Mouse (Mus musculus) myocyte (in vitro differentiated cells): ENCODE results near the gene Gid8. TPM values are rescaled to one million over a fixed set of nuclear protein-coding genes. Genes with fewer than 3 reads are reported as not detected.

Experiments
- H3K27me3 ChIP-seq: one replicate; pipeline ENCODE4 v1.6.1; 2011; ENCODE audit not compliant: control insufficient read depth, insufficient read depth, insufficient read length
- H3K36me3 ChIP-seq: one replicate; pipeline ENCODE4 v1.6.1; 2011; ENCODE audit not compliant: control insufficient read depth, insufficient read depth
- H3K4me2 ChIP-seq: one replicate; pipeline ENCODE4 v1.6.1; 2011; ENCODE audit warnings: low read depth, control low read depth
- H3K4me3 ChIP-seq: one replicate; pipeline ENCODE4 v1.5.1; 2011; ENCODE audit warnings: mild to moderate bottlenecking, control low read depth, moderate library complexity
- H3K79me2 ChIP-seq: one replicate; pipeline ENCODE4 v1.6.1; 2011; ENCODE audit not compliant: control insufficient read depth, insufficient read depth
- H3ac ChIP-seq: one replicate; pipeline ENCODE4 v1.6.1; 2011; ENCODE audit not compliant: control insufficient read depth, insufficient read length
- CEBPB ChIP-seq: IDR thresholded peaks from 2 replicates; pipeline ENCODE4 v1.6.1; 2011; ENCODE audit warnings: mild to moderate bottlenecking, moderate library complexity; ENCODE audit not compliant: poor library complexity, insufficient read depth, severe bottlenecking
- E2F4 ChIP-seq: IDR thresholded peaks from one replicate; pipeline ENCODE4 v1.6.1; 2011; ENCODE audit warnings: mild to moderate bottlenecking, control low read depth, moderate library complexity; ENCODE audit not compliant: insufficient read depth
- MAX ChIP-seq: IDR thresholded peaks from one replicate; pipeline ENCODE4 v1.6.1; 2011; ENCODE audit warnings: low read depth, mild to moderate bottlenecking, control low read depth
- MYOD1 ChIP-seq, 3 experiments: IDR thresholded peaks; one replicate each; pipeline ENCODE4 v1.6.1; 2011; ENCODE audit warnings: control low read depth in 2 of 3, low read depth in 2 of 3, mild to moderate bottlenecking in 2 of 3, moderate library complexity in 1 of 3; ENCODE audit not compliant: insufficient read length in 2 of 3, control insufficient read depth in 1 of 3
- MYOG ChIP-seq, 3 experiments: IDR thresholded peaks; one replicate each; pipeline ENCODE4 v1.6.1; 2011; ENCODE audit warnings: control low read depth in 2 of 3, low read depth in 2 of 3, mild to moderate bottlenecking in 2 of 3; ENCODE audit not compliant: insufficient read length in 2 of 3, control insufficient read depth in 1 of 3, insufficient read depth in 1 of 3
- POLR2A ChIP-seq: IDR thresholded peaks from one replicate; pipeline ENCODE4 v1.6.1; 2011; ENCODE audit warnings: low read depth, mild to moderate bottlenecking, control low read depth, moderate library complexity; ENCODE audit not compliant: insufficient read length
- POLR2AphosphoS2 ChIP-seq: IDR thresholded peaks from one replicate; pipeline ENCODE4 v1.6.1; 2011; ENCODE audit warnings: low read depth, control low read depth; ENCODE audit not compliant: insufficient read length
- REST ChIP-seq: IDR thresholded peaks from one replicate; pipeline ENCODE4 v1.6.1; 2011; ENCODE audit warnings: mild to moderate bottlenecking, control low read depth, moderate library complexity; ENCODE audit not compliant: insufficient read depth, insufficient read length
- SRF ChIP-seq: IDR thresholded peaks from one replicate; pipeline ENCODE4 v1.6.1; 2011; ENCODE audit warnings: low read depth; ENCODE audit not compliant: control insufficient read depth, insufficient read length
- TCF12 ChIP-seq: IDR thresholded peaks from one replicate; pipeline ENCODE4 v1.6.1; 2011; ENCODE audit warnings: mild to moderate bottlenecking, control low read depth; ENCODE audit not compliant: poor library complexity, insufficient read depth, severe bottlenecking
- TCF3 ChIP-seq: IDR thresholded peaks from one replicate; pipeline ENCODE4 v1.6.1; 2011; ENCODE audit warnings: low read depth, control low read depth; ENCODE audit not compliant: insufficient read length
- USF1 ChIP-seq: IDR thresholded peaks from one replicate; pipeline ENCODE4 v1.6.1; 2011; ENCODE audit warnings: low read depth, mild to moderate bottlenecking, control low read depth, moderate library complexity
- polyA plus RNA-seq: library from polyadenylated mRNA; unstranded; fragments of >200 nt; fragmentation: generic; extraction: Trizol; gene quantifications from one replicate; pipeline ENCODE4 v1.2.1, GENCODE M21; 2012; ENCODE audit warnings: missing spikeins

Gene Gid8
- polyA plus RNA-seq, 1 experiment, result 44.9 TPM

GRCm38 (mm10) chr2:180700457-180700856 lies 9.5 kb upstream of the Gid8 start:
- Histone ChIP-seq H3K4me2 (peak overlapping the region; percentile 97), H3K36me3 (no peaks in the 10 kb centered on the region), H3K4me3 (peak overlapping the region; percentile 88), H3K27me3 (no peaks in the 10 kb centered on the region), H3ac (peak overlapping the region; percentile 68), H3K79me2 (peaks cover 94% of the 10 kb centered on the region)
- no peak for TF ChIP-seq E2F4
- TF ChIP-seq TCF12, result no peak
- no peak for TF ChIP-seq MAX
- TF ChIP-seq SRF, result no peak
- TF ChIP-seq CEBPB, result no peak
- no peak for TF ChIP-seq REST
- no peak for TF ChIP-seq MYOD1 (IDR thresholded peaks at IDR 0.05; ENCODE audit: control insufficient read depth in 1 of 3, insufficient read length in 2 of 3, low read depth in 2 of 3)
- TF ChIP-seq POLR2A, result no peak

GRCm38 (mm10) chr2:180701053-180701766 lies 8.7 kb upstream of the Gid8 start:
- Histone ChIP-seq H3K36me3 (no peaks in the 10 kb centered on the region), H3K27me3 (no peaks in the 10 kb centered on the region), H3ac (peak overlapping the region; percentile 68), H3K79me2 (peaks cover 94% of the 10 kb centered on the region), H3K4me2 (peak overlapping the region; percentile 97), H3K4me3 (peak overlapping the region; percentile 88)
- no peak for TF ChIP-seq USF1
- TF ChIP-seq E2F4, result no peak
- no peak for TF ChIP-seq POLR2A
- peak; percentile 26 for TF ChIP-seq POLR2AphosphoS2
- TF ChIP-seq SRF, result no peak
- no peak for TF ChIP-seq REST
- TF ChIP-seq MAX, result no peak
- no peak for TF ChIP-seq TCF12
- no peak for TF ChIP-seq CEBPB

DNA sequence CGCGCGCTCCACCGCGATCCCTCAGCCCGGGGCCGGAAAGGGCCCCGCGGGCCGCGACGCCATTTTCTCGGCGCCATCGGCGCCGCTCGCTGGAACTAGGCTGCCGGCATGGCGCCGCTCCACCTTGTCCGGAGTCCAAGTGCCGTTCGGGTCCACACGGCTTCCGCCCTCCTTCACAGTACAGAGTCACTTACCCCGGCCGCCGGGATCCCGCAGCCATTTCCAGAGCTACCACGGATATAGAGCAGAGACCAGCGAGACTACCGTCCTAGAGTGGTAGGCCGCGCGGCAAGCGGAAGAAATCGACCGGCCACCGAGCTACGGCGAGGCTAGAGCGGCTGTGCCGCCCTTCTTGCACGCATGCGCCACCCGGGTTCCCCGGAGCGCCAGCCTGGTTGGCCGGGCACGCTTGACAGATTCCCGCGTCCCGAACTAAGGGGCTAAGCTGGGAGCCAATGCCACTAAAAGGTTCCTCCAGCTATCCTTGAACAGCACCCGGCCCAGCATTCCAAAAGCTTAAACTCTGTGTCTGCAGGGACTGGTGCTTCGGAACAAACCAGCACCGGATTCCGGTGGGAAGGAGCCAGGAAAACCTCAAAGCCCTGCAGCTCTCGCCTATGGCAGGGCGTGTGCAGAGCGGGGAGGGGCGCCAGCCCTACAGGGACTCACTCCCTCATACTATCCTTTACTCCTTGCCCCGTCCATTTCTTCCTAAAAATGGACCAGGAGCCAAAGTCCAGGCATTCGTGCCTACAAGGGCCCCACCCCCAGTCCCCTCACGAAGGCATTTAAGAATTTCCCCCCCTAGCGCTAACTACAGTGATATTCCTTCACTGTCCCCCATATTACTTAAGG lies 7.9 kb upstream of the Gid8 start:
- peak overlapping the region; percentile 68 for H3ac ChIP-seq

GRCm38 (mm10) chr2:180702701-180703149 lies 7.2 kb upstream of the Gid8 start:
- no peak for TF ChIP-seq POLR2A
- no peak for TF ChIP-seq REST
- TF ChIP-seq TCF3, result no peak
- no peak for TF ChIP-seq TCF12
- TF ChIP-seq MYOG (IDR thresholded peaks at IDR 0.05; ENCODE audit: control insufficient read depth in 1 of 3, insufficient read depth in 1 of 3, insufficient read length in 2 of 3, low read depth in 2 of 3), result no peak
- no peak for TF ChIP-seq E2F4
- TF ChIP-seq POLR2AphosphoS2, result no peak
- no peak for TF ChIP-seq SRF
- peak; percentile 49; the same call in 1 of the 2 replicates for TF ChIP-seq CEBPB
- no peak overlapping the region for H3ac ChIP-seq

More for the DNA sequence above, 7.9 kb upstream of the Gid8 start:
- peaks cover 94% of the 10 kb centered on the region for H3K79me2 ChIP-seq
- TF ChIP-seq MYOD1 (IDR thresholded peaks at IDR 0.05; ENCODE audit: control insufficient read depth in 1 of 3, insufficient read length in 2 of 3, low read depth in 2 of 3) (no peak), TCF3 (no peak), POLR2AphosphoS2 (peak; percentile 77), CEBPB (0 out of 2 replicates have a peak, but pooled peaks have one; percentile 10), SRF (peak; percentile 39), E2F4 (no peak), USF1 (no peak), POLR2A (peak; percentile 75)
- H3K36me3 ChIP-seq, result no peaks in the 10 kb centered on the region
- peak overlapping the region; percentile 93 for H3K4me2 ChIP-seq
- no peaks in the 10 kb centered on the region for H3K27me3 ChIP-seq
- peak overlapping the region; percentile 88 for H3K4me3 ChIP-seq

More at GRCm38 (mm10) chr2:180702701-180703149, 7.2 kb upstream of the Gid8 start:
- H3K27me3 ChIP-seq, result no peaks in the 10 kb centered on the region
- peak overlapping the region; percentile 93 for H3K4me2 ChIP-seq
- H3K4me3 ChIP-seq, result peak overlapping the region; percentile 88
- H3K79me2 ChIP-seq, result peaks cover 94% of the 10 kb centered on the region
- H3K36me3 ChIP-seq, result no peaks in the 10 kb centered on the region
